Mouse (Mus musculus): ENCODE measurements around the gene Galnt7.

GRCm38 (mm10) chr8:57532223-57532622 is 120.6 kb downstream of the Galnt7 start:
- no peak for TF ChIP-seq MAFK (IDR thresholded peaks at IDR 0.05; ENCODE audit: insufficient read depth, low read depth, low read length)
- no peak for TF ChIP-seq HCFC1 (IDR thresholded peaks at IDR 0.05; ENCODE audit: borderline replicate concordance, insufficient read depth, low read length)

Data from ES-E14 (cell line).